Mouse (Mus musculus) thymus, adult 2 months (tissue): ENCODE results near the gene Ptgis.

ENCODE experiments used
- CTCF ChIP-seq: fragments of 200-500 bp; IDR thresholded peaks from 2 replicates; pipeline ENCODE4 v1.5.1; 2012; ENCODE audit warnings: mild to moderate bottlenecking, control low read depth, low read length, moderate library complexity, borderline replicate concordance; ENCODE audit not compliant: control insufficient read depth, poor library complexity, insufficient read depth; ENCODE audit errors: extremely low read depth
- POLR2A ChIP-seq: fragments of 200-500 bp; IDR thresholded peaks from 2 replicates; pipeline ENCODE4 v1.6.1; 2012; ENCODE audit warnings: mild to moderate bottlenecking, low read length, control low read depth, moderate library complexity; ENCODE audit not compliant: control insufficient read depth, poor library complexity, insufficient read depth; ENCODE audit errors: extremely low read depth

DNA sequence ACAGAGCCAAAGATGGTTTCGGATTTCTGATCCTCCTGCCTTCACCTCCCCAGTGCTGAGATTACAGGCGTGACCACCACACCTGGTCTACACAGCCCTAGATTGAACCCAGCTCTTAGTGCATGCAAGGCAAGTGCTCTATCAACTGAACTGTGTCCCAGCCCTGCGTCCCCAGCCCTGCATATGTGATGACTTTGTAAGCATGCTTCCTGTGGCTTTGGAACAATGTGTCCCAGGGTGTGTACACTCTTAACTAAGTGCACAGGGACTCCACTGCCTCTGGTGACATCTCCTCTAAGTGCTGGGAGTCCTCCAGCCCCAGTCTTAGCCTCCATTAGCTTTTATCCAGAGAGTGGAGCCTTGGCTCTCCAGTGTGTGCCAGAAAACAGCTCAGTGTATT, 47.0 kb downstream of the Ptgis start:
- no peak for TF ChIP-seq POLR2A
- no peak for TF ChIP-seq CTCF
